Mouse (Mus musculus): ENCODE measurements around the gene Gdpd3. TPM values are rescaled to one million over a fixed set of nuclear protein-coding genes. Genes with fewer than 3 reads are reported as not detected.
"Not testable (repeated sequence)": the region's sequence is repeated elsewhere in the genome, so short reads cannot be mapped to it uniquely, and the experiment has no call there.

Gene Gdpd3
- 20.1 and 40.1 TPM in 2 replicates for polyA plus RNA-seq (2011; ENCODE audit: insufficient read depth, insufficient read length, low replicate concordance, missing spikeins)

DNA sequence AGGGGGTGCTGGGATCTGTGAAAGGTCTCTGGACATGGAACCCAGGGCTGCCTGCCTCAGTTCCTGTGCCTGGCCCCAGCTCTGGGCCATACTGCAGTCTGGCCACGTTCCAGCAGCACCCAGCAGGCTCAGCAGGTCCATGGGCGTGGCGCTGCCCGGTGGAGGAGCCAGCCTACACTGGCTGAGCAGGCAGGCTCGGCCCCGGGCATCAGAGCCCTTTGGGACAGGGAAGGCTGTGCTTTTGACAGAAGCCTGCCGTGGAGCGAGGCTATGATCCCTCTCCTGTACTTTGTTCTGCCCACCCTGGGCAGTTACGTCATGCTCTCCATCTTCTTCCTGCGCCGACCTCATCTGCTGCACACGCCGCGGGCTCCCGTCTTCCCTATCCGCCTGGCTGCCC, at the start of gene Gdpd3:
Gene Gdpd3, plus strand, starts transcription at position 134 of the 400 bp plus-strand sequence.
- no peak within 1 kb of the TSS for H3K4me3 ChIP-seq (replicated peaks; ENCODE audit: control insufficient read depth, low read depth, low read length)
- TF ChIP-seq CTCF (IDR thresholded peaks at IDR 0.05; ENCODE audit: control insufficient read depth, insufficient read depth, low read length) = no peak
- TF ChIP-seq POLR2A (IDR thresholded peaks at IDR 0.05; ENCODE audit: borderline replicate concordance, control insufficient read depth, low read depth, low read length) = no peak
- peaks cover 5% of the 10 kb centered on the region for H3K4me1 ChIP-seq (ENCODE audit: control insufficient read depth, insufficient read depth, low read length)
- H3K27ac ChIP-seq (ENCODE audit: control insufficient read depth, insufficient read depth, low read depth, low read length, poor library complexity) = no peak within 1 kb of the TSS
- 81% methylated on average over 16 of the region's 16 CpGs for WGBS

DNA sequence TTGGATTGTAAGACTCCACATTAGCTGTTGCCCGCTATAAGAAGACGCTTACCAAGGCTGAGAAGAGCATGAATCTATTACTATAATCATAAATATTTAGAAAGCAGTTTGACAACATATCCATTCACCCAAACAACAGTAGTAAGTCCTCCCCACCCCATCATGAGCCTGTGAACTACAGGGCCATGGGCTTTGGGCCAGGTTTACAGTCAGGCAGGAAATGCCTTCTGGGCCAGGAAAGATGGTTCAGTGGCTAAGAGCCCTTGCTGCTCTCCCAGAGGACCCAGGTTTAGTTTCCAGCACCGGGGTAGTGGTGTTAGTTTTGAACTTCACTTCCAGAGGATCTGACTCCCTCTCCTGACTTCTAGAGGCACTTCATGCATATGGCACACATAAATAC, 48.6 kb upstream of the Gdpd3 start:
- Histone ChIP-seq H3K27ac (ENCODE audit: control insufficient read depth, insufficient read depth, low read depth, low read length, poor library complexity) (no peak overlapping the region), H3K4me3 (replicated peaks; ENCODE audit: control insufficient read depth, low read depth, low read length) (no peak overlapping the region), H3K4me1 (ENCODE audit: control insufficient read depth, insufficient read depth, low read length) (no peaks in the 10 kb centered on the region; the same call in 1 of the 2 replicates)
- WGBS = 83% methylated on average over 3 of the region's 3 CpGs
- TF ChIP-seq CTCF (IDR thresholded peaks at IDR 0.05; ENCODE audit: control insufficient read depth, insufficient read depth, low read length) = no peak
- no peak for TF ChIP-seq POLR2A (IDR thresholded peaks at IDR 0.05; ENCODE audit: borderline replicate concordance, control insufficient read depth, low read depth, low read length)

GRCm38 (mm10) chr7:126718787-126719337, 47.3 kb upstream of the Gdpd3 start:
- Histone ChIP-seq H3K4me3 (replicated peaks; ENCODE audit: control insufficient read depth, low read depth, low read length) (no peak overlapping the region), H3K27ac (ENCODE audit: control insufficient read depth, insufficient read depth, low read depth, low read length, poor library complexity) (no peak overlapping the region), H3K4me1 (ENCODE audit: control insufficient read depth, insufficient read depth, low read length) (no peaks in the 10 kb centered on the region; the same call in 1 of the 2 replicates)
- WGBS = 89% methylated on average over 5 of the region's 5 CpGs
- TF ChIP-seq CTCF (IDR thresholded peaks at IDR 0.05; ENCODE audit: control insufficient read depth, insufficient read depth, low read length) (peak; percentile 71), POLR2A (IDR thresholded peaks at IDR 0.05; ENCODE audit: borderline replicate concordance, control insufficient read depth, low read depth, low read length) (no peak)

DNA sequence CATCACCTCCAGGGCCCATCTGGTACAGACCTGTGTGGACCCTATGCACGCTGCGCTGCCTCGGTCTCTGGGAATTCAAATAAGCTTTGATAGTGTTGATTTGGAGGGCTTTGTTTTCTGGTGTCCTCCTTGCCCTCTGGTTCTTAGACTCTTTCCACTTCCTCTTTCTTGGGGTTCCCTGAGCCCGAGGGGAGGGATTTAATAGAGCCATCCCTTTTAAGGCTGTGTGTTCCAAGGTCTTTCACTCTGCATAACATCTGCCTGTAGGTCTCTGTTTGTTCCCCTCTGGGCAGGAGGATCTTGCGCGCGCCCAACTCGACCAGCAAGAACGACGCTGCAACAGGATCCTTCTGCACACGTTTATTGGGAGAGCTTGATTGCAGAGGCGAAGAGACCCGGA, 44.5 kb upstream of the Gdpd3 start:
- H3K4me1 ChIP-seq (ENCODE audit: control insufficient read depth, insufficient read depth, low read length) = no peaks in the 10 kb centered on the region; the same call in 1 of the 2 replicates
- no peak overlapping the region for H3K4me3 ChIP-seq (replicated peaks; ENCODE audit: control insufficient read depth, low read depth, low read length)
- WGBS = 69% methylated on average over 13 of the region's 13 CpGs
- no peak overlapping the region for H3K27ac ChIP-seq (ENCODE audit: control insufficient read depth, insufficient read depth, low read depth, low read length, poor library complexity)
- no peak for TF ChIP-seq POLR2A (IDR thresholded peaks at IDR 0.05; ENCODE audit: borderline replicate concordance, control insufficient read depth, low read depth, low read length)
- TF ChIP-seq CTCF (IDR thresholded peaks at IDR 0.05; ENCODE audit: control insufficient read depth, insufficient read depth, low read length) = no peak

- 3% methylated on average over 3 of the region's 3 CpGs for WGBS
- no peak overlapping the region for H3K4me3 ChIP-seq (replicated peaks; ENCODE audit: control insufficient read depth, low read depth, low read length)
- no peak overlapping the region for H3K27ac ChIP-seq (ENCODE audit: control insufficient read depth, insufficient read depth, low read depth, low read length, poor library complexity)
- TF ChIP-seq CTCF (IDR thresholded peaks at IDR 0.05; ENCODE audit: control insufficient read depth, insufficient read depth, low read length) (no peak), POLR2A (IDR thresholded peaks at IDR 0.05; ENCODE audit: borderline replicate concordance, control insufficient read depth, low read depth, low read length) (no peak)
- H3K4me1 ChIP-seq (ENCODE audit: control insufficient read depth, insufficient read depth, low read length) = no peaks in the 10 kb centered on the region; the same call in 1 of the 2 replicates
Measured at GRCm38 (mm10) chr7:126725077-126725476, 41.1 kb upstream of the Gdpd3 start.

DNA sequence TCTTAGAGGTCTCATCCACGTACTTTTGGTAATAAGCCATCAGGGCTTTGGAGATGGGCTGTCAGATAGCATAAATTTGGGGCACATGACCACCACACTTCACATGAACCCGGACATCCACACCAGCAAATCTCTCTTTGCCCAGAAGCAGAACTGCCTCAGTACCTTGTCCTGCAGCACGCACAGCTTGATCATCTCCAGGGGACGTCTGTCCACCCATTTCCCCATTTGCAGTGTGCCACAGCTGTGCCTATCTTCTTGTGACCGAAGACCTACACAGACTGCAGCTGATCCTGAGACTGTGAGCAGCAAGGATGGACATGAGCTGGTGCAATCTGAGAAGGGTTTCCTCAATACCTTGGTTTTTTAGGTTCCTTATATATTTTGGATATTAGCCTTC, 40.5 kb upstream of the Gdpd3 start:
- H3K27ac ChIP-seq (ENCODE audit: control insufficient read depth, insufficient read depth, low read depth, low read length, poor library complexity) = peak overlapping the region; percentile 0; the same call in 1 of the 2 replicates

GRCm38 (mm10) chr7:126730256-126730789, 35.8 kb upstream of the Gdpd3 start:
- 70% methylated on average over 4 of the region's 4 CpGs for WGBS
- not testable (repeated sequence) for H3K27ac ChIP-seq (ENCODE audit: control insufficient read depth, insufficient read depth, low read depth, low read length, poor library complexity)

More for the DNA sequence above, 40.5 kb upstream of the Gdpd3 start:
- no peak overlapping the region for H3K4me3 ChIP-seq (replicated peaks; ENCODE audit: control insufficient read depth, low read depth, low read length)
- 26% methylated on average over 5 of the region's 5 CpGs for WGBS
- no peaks in the 10 kb centered on the region; the same call in 1 of the 2 replicates for H3K4me1 ChIP-seq (ENCODE audit: control insufficient read depth, insufficient read depth, low read length)
- TF ChIP-seq POLR2A (IDR thresholded peaks at IDR 0.05; ENCODE audit: borderline replicate concordance, control insufficient read depth, low read depth, low read length) (no peak), CTCF (IDR thresholded peaks at IDR 0.05; ENCODE audit: control insufficient read depth, insufficient read depth, low read length) (no peak)

DNA sequence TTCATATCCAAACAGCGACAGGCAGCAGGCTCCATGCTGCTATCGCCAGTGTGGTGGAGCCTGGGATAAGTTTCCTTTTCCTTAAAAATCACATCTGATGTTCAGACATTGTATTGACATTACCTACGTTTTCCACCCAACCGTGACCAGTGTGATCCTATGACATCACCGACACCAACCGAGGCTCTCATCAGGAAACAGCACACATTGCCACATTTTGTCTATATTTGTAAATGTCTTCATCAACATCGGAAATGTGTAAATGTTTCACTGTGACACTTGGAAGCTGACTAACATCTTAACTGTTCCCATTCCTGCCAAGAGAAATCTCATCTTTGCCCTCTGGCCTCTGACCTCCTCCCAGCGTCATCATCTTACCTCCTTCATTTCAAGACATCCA, 30.0 kb upstream of the Gdpd3 start:
- H3K27ac ChIP-seq (ENCODE audit: control insufficient read depth, insufficient read depth, low read depth, low read length, poor library complexity) = no peak overlapping the region
- TF ChIP-seq CTCF (IDR thresholded peaks at IDR 0.05; ENCODE audit: control insufficient read depth, insufficient read depth, low read length) (no peak), POLR2A (IDR thresholded peaks at IDR 0.05; ENCODE audit: borderline replicate concordance, control insufficient read depth, low read depth, low read length) (no peak)
- H3K4me1 ChIP-seq (ENCODE audit: control insufficient read depth, insufficient read depth, low read length) = no peaks in the 10 kb centered on the region; the same call in 1 of the 2 replicates
- WGBS = 60% methylated on average over 8 of the region's 8 CpGs
- H3K4me3 ChIP-seq (replicated peaks; ENCODE audit: control insufficient read depth, low read depth, low read length) = no peak overlapping the region

More at GRCm38 (mm10) chr7:126730256-126730789, 35.8 kb upstream of the Gdpd3 start:
- H3K4me3 ChIP-seq (replicated peaks; ENCODE audit: control insufficient read depth, low read depth, low read length); H3K4me1 ChIP-seq (ENCODE audit: control insufficient read depth, insufficient read depth, low read length): not testable (repeated sequence)
